Mouse (Mus musculus) T-helper 1 cell (primary cell): ENCODE results near the gene Syn3.

ENCODE experiments used
- in situ Hi-C: fragments of 300-600 bp; cut with MboI, MseI; formaldehyde crosslinking; loops from one replicate; pipeline ENCODE4 v1.15.1; 2025; ENCODE audit warnings: high pct_unique_total_duplicates

Gene Syn3

DNA sequence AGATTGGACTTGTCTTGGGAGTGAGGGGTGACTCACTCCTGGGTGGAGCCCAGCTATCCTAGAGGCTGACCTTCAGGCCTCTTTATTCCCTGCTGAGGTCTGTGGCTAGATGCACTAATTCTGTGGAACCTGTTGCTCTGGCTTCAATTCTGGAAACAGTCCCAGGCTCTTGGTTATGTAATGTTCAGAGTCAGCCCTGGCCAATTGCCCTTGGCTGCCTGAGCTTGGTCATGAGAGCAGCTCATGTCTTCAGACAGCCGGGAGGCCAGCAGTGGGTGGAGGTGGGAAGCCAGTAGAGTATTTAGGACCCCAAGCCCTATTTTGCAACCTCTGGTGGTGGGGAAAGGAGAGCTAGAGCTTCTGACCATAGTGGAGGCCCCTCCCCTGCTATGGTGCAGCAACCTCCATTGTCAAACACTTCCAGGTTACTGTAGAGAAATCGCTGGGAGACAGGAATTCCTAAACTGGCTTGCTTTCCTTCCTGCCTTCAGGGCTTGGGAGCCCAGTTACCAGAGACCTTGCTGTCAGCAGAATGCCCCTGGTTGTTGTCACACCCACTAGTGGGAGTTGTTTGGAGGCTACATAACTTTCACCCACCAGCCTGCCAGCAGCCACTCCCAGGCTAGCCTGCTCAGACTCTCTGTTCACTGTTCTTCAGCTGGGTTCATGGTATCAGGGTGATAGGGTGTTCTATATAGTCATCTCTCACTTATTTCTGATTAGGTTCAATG lies 158.9 kb downstream of the Syn3 start:
- in situ Hi-C loops: no loop called here

DNA sequence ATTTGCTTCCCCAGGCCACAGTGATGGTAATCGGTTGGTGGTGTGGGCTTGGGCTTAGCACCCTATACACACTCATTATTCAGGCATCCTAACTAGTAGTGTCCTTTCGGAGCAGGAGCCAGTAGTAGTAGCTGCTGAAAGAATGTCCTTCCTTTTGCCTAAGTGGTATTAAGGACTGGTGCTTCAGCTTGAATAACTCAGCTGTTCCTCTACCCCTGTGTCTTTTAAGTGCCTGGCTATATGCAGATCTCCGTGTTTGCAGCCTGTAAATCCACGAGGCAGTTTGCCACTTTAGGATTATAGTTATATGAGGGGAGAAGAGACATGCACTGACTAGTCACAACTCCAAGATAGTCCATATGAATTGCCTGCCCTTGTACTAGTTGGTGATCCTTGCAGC lies 159.6 kb downstream of the Syn3 start:
- in situ Hi-C loops: no loop called here

DNA sequence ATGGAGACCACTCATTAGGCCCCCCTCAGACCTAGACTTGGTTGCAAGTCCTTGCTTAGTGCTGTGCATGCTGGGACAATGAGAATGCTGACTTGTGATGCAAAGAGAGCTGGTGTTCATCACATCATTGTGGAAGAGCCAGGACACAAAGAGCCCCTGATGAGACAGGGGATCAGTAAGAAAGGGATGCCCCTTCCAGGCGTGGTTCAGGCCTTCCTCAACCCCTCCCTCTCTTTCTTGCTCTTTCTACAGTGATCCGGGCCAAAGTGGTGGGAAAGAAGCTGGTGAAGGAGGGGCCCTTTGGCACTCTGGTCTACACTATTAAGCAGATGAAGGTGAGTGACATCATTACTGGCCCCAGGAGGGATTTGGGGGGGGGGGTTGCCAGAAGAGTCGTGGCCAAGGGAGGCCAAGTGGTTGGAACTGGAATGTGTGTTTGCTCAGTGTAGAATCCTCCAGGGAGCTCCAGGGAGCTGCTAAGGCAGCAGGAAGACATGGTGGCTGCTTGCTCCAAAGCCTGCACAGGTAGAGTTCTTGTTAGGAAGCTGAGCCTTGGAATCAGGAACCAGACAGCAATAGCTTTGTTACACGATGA lies 160.5 kb downstream of the Syn3 start:
- in situ Hi-C loops: no loop called here

DNA sequence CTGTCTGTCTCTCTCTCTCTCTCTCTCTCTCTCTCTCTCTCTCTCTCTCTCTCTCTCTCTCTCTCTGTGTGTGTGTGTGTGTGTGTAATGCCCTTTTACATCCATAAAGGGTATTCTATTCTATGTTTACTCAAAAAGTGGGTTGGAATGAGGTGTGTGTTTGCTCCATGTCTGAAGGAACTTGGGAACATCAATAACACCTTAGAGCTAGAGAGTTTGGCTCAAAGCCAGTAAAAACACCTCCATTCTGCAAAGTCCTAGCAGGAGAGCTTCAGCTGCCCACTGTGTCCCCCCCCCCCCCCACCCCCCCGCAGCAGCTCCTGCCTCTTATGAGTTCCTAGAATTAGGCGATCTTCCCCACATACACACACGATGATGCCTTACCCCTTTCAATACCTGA lies 161.5 kb downstream of the Syn3 start:
- in situ Hi-C loops: no loop called here

DNA sequence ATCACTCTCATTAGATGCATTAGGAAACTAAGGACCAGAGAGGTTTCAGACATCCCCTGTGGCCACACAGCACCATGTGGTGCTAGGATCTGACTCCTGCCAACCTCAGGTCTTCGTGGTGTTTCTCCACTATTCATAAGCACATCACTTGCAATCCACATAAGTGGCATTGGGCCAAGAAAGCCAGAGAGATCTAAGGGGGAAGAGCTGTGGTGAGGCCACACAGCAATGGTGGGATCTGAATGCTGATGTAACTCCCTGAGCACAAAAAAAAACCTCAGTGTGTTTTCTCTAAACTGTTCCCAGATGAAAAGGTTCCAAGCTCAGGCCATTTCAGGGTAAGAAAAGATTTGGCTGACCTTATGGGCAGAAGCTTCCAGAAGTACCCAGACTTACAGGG lies 162.2 kb downstream of the Syn3 start:
- in situ Hi-C loops: no loop called here

DNA sequence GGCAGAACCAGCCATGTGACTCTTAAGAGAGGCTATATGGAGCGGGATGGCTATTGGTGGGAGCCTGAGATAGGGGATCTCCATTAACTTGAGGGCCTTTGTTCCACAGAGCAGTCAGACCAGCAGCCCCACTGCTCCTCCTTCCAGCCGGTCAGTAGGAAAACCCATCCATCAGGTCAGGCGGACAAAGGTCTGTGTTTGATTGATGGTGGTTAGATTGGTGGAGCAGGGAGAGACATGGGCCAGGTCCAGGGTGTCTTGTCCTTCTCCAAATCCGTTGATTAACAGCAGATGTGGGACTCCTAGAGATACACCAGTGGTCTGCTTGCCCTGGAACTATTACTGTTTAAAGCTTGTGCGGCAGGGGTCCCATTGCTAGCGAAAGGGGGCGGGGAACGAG lies 164.1 kb downstream of the Syn3 start:
- in situ Hi-C loops: no loop called here

DNA sequence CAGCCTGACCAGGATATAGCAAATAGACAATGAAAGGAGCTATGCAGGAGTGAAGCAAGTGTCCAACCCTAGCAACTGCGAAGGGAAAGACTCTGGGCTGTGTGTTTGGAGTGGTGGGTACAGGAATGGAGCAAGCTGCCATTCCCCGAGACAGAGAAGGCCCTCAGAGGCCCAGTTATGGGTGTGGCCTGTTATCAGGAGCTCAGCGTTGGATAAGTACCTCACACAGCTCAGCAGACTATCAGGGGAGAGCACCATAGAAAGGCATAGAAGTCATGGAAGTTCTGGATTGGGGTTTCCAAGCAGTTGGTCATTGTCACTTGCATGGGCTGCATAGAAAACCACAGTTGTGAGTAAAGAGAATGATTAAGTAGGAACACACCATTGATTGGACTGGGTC lies 165.8 kb downstream of the Syn3 start:
- in situ Hi-C loops: no loop called here

DNA sequence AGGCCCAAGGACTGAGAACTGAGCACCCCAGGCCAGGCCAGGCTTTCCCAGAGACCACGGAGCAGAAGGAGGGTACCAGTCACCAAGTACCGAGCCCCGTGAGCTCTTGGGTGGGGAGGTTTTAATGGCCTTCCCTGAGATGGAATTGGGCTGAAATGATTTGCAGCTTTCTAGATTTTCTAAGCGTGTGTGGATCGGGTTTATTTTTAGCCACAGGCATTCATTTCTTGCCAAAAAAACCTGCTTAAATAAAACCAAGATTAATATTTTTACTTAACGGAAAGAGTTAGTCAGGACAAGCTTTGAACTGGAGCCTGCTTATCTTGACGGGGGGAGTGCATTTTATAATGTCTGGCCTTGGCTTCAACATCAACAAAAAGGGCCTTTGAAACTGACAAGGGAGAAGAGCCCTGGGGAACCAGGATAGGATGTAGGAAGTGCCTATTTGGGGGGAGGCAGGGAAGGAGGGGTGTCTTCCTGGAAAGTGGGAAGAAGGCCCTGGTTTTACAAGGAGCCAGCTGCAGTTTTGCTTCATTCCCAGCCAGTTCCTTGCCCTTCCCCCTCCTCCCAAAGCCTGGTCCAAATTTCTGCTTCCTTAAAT lies 166.9 kb downstream of the Syn3 start:
- in situ Hi-C loops: no loop called here

DNA sequence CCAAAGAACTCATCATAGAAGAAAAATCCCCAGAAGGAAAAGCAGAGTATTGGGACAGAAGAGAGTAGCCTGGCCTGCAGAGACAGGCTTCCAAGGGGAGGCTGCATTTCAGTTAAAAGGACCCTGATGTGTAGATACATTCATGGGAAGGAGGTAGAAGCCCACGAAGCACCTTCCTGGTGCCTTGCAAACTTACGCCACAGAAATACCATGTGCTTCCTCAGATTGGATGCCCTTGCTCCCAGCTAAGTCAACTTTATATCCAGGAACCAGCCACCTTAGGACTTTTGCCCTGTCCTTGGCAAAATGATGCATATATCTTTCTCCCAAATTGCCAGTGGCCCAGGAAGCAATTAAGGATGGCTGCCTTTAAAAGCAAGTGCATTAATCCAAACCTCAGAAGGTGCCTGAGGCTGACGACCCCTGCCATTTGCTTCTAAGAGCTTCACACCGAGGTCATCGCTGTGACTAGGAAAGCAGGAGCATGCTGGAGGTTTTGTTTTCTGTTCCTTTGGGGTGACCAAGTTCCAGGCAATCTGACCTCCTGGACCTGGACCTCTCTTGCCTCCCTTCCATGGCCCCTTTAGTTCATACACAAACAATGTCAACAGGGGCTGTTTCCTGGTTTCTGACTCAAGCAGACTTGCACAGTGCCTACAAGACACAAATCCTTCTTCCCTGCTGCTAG lies 167.6 kb downstream of the Syn3 start:
- in situ Hi-C loops: no loop called here

DNA sequence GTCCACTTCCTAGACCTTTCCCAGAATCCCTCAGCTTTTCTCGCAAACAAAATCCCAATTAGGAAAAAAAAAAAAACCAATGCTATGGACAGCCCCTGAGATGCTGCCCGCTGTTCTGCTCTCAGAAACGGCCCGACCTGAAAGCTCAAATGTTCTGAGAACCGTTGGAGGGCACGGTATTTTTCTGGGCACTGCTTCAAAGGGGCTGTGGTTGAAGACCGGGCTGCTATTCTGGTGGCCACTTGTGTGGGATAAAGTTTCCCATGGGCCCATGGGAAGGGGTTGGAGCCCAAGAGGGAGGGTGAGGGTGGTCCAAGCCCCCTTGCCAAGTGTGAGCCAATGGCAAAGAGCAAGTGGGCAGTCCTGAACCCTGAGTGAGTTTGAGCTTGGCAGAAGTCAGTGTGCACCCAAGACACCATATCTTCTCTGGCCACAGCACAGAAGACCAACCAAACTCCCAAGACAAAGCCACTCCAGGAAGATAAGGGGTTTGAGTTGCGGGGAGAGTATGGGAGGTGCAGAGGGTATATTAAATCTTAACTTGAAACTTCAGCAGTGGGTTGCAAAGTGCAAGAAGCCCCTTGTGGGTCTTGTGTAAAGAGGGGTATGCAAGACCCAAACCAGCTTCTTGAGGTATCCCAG lies 169.3 kb downstream of the Syn3 start:
- in situ Hi-C loops: no loop called here

DNA sequence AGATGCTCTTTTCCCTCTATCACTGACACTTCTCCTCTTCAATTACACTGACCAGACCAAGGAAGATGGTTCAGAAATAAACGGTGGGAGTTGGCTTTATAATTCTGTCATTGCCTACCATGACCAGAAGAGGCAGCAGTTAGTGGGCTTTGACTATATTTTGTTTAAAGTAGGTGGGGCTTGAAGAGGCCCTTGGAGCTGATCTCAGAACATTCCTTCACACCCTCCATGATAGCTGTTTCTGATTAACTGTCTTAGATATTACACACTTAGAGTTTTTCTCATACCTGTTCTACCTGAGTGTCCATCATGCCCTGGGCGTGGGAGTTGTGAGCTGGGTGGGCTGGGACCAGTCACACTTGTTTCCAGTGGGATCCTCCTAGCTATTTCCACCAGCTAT lies 170.0 kb downstream of the Syn3 start:
- in situ Hi-C loops: no loop called here

DNA sequence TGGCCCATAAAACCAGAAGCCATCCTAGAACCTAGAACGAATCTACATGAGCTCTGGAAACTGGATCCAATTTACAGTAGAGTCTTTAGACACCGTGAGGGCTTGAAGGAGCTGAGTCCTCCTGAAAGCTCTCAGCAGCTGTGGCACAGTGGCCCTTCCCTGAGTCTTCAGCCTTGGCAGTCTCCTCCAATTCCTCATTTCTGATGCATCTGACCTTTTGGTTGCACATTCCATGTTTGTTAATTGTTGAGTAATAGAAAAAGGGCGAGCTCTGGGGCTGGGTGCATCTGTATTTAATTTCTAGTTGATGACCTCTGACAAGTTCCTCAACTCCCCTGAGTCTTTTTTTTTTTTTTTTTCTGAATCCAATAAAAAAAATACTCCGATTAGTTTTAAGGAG lies 170.6 kb downstream of the Syn3 start:
- in situ Hi-C loops: no loop called here

DNA sequence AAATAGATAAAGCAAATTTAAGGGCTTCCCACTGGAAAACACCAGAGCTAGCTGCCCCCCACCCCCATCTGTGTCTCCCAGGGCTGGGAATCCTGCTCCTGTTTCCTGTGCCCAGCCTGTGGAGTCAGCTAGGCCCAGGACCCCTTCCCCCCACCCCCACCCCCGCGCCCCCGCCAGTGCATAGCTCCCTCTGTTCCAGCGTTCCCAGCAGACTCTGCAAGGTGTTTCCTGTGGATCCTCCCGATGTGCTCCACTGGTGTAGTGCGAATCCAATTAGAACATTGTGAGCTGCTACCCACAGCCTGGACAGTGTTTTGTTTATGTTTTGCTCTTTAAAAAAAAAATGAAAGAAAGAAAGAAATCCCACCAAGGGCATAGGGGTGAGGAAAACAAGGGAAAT lies 173.4 kb downstream of the Syn3 start:
- in situ Hi-C loops: no loop called here

DNA sequence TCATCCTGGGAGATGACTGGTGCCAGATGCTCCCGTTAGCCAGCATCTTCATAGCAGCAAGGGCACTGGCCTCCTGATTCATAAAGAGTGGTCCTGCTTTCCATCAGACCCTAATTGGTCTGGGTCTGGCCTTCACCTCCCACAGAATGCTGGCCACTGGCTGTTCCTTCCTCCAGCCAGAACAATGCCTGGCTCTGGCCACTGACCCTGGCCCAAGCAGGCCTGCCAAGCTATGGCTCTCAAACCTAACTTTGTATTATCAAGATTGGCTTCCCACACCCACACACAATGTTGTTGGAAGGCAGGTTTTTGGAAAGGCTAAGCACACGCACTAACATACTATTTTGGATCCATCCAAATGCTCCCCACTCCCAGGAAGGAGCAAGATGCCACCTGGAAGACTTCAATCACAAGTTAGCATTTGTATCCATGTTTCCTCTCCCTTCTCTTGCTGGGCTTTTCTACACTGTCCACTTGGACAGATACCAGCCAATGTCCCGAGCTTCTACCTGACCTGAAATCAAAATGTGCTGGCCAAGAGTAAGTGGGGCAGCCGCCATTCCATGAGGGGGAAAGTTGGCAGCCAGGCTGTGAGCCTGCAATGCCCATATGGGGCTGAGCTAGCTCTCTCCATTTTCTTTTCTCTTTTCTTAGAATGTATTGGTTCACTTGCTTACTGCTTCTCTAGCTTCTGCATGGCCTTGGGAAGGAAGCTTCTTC lies 175.3 kb downstream of the Syn3 start:
- in situ Hi-C loops: no loop called here

DNA sequence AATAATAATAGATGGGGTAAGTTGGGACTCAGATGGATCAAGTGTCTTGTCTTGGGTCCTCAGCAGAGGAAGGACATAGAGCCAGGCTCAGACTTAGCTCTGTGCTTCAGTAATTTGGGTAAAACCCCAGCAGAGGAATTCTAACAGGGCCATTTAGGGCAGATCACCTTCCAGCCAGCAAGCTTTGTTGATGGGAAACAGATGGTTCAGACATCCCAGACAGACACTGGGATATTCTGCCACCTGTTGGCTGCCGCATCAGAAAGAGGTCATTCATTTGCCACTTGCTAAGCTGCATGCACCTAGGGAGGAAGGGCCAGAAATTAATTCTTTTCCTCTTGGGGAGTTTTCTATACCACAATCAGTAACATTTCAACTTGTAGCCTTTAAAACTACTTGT lies 176.7 kb downstream of the Syn3 start:
- in situ Hi-C loops: no loop called here

DNA sequence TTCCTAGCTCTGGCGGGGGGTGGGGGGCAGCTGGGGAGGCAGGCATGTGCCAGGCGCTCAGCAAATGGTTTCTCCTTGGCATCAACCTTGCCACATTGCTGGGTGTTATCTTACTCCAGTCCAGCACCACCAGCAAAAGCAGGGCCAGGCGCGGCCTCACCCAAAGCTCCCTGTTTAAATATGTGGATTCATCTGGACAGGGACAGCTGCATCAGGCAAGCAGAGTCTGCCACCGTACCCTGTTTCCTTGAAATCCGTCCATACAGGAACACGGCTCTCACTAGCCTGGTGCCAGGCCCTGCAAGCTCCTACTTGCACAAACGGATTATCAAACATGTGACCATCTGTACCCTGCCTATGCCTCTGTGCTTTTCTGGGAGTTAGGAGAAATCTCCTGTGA lies 177.5 kb downstream of the Syn3 start:
- in situ Hi-C loops: no loop called here

DNA sequence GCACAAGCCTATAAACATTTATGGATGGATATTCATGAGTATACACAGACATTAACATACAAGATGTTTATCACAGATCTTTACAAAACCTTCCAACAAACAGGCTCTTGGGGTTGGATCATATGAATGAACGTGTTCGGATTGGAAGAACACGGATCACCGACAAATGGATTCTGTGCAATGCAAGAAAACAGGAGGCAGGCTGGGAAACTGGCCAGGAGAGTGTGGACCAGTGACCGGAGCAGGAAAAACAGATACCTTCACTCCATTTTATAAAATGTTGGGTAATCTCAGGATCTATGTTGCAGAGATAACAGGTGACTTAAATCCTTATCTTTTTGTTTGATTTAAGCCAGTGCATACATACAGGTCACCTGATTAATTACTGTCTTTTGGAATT lies 178.5 kb downstream of the Syn3 start:
- in situ Hi-C loops: no loop called here

DNA sequence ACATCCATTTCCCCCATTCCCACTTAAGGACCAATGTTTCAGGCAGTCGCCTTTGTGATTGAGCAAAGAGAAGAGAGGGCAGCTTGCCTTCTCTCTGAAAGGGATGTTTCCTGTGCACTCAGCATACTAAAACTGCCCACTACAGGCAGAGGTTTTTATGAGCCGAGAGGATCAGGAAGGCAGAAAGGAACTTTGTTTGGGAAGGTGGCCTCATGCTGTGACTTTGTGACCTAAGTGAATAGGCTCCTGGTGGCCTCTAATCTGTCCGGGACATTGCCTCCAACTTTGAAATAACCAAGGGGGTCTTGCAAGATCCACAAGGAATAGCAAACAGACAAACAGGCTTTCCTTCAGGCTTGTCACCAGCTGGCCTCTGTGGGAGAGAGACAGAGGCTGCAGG lies 179.2 kb downstream of the Syn3 start:
- in situ Hi-C loops: no loop called here

DNA sequence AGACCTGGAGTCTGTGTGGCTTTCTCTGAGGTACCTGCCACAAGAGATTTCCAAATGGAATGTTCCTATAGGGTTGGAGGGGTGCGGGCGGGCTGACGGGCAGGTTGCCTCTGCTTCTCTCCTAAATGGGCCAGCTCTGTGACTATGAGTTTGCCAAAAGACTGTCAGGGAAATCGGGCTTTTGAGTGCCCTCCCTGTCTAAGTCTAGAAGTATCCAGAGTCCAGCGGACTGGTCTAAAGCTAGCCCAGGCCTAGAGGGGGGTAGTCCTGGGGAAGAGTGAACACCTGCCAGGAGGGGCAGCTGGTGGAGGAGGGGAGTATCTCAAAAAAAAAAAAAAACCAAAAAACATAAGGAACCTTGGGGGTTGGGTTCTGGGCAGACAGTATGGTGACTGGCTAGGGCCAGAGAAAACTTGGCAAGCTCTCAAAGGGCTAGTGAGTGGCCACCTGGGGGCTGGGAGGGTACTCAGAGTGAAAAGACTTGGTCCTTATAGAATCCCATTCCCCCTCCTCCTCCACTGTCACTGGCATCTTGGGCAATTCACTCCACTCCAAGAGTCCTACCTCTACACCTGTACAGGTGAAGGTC lies 180.1 kb downstream of the Syn3 start:
- in situ Hi-C loops: no loop called here

DNA sequence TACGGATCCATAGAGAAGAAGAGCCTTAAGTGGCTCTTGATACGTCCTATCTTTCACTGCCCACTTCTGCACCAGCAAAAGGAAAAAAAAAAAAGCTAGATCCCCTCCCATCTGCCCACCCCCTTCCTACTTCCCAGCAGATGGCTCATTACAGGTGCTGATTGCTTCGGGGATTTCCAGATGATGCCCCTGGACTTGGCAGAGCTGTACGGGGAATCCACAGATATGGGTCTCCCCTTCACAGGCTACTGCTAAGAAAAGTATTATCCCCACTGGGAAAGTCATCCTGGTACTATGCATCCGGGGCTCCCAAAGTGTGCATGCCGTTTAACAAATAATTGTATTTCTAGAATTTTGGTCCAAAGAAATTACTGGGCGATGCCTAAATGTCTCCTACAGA lies 181.1 kb downstream of the Syn3 start:
- in situ Hi-C loops: no loop called here

DNA sequence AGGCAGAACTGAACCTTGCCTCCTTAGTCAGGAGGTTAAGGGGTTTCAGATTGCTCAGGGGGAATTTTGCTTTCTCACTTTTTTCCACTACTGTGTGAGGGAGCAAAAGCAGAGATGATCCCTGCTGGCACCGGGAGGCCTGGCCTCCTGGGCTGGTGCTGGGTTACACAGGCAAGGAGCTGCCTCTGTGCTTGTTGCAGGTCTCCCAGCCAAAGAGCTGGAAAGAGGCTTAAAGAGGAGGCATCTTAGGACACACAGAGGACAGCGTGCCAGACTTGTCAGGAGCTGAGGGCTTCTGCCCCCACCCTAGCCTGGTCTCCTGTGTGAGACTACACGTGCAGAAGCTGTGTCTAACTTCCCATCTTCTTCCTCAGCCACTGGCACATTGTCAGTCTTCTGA lies 183.2 kb downstream of the Syn3 start:
- in situ Hi-C loops: no loop called here
